Mouse (Mus musculus) G1E-ER4 (cell line): ENCODE measurements around the gene Egfr. TPM values are rescaled to one million over a fixed set of nuclear protein-coding genes. Genes with fewer than 3 reads are reported as not detected.

Source experiments
- GATA1 ChIP-seq: IDR thresholded peaks from one replicate; pipeline ENCODE4 v1.8.0; 2012; ENCODE audit warnings: low read length, inconsistent platforms
- polyA plus RNA-seq: library from polyadenylated mRNA; stranded (reverse); fragments of >175 nt; gene quantifications from 2 replicates; pipeline ENCODE4 v1.2.3, GENCODE M21; 2012

Egfr gene
- polyA plus RNA-seq, 1 experiment = not detected

GRCm38 (mm10) chr11:16895441-16896356 is 143.7 kb downstream of the Egfr start:
- TF ChIP-seq GATA1 = no peak

GRCm38 (mm10) chr11:16897681-16898080 is 145.7 kb downstream of the Egfr start:
- TF ChIP-seq GATA1 = no peak

GRCm38 (mm10) chr11:16900182-16900581 is 148.2 kb downstream of the Egfr start:
- TF ChIP-seq GATA1 = no peak

GRCm38 (mm10) chr11:16900653-16901416 is 148.8 kb downstream of the Egfr start:
- no peak for TF ChIP-seq GATA1

- no peak for TF ChIP-seq GATA1
Measured at GRCm38 (mm10) chr11:16904302-16905011, 152.5 kb downstream of the Egfr start.

- TF ChIP-seq GATA1 = no peak
Measured at GRCm38 (mm10) chr11:16905012-16905332, 153.0 kb downstream of the Egfr start.

GRCm38 (mm10) chr11:16906530-16906929 is 154.5 kb downstream of the Egfr start:
- TF ChIP-seq GATA1 = no peak

- no peak for TF ChIP-seq GATA1
Measured at GRCm38 (mm10) chr11:16907517-16908129, 155.6 kb downstream of the Egfr start.

- TF ChIP-seq GATA1 = no peak
Measured at GRCm38 (mm10) chr11:16914756-16915155, 162.8 kb downstream of the Egfr start.

GRCm38 (mm10) chr11:16915850-16916249 is 163.8 kb downstream of the Egfr start:
- TF ChIP-seq GATA1 = no peak

- no peak for TF ChIP-seq GATA1
Measured at GRCm38 (mm10) chr11:16917512-16917911, 165.5 kb downstream of the Egfr start.

GRCm38 (mm10) chr11:16932159-16932558 is 180.2 kb downstream of the Egfr start:
- TF ChIP-seq GATA1 = no peak

GRCm38 (mm10) chr11:16935577-16936236 is 183.7 kb downstream of the Egfr start:
- no peak for TF ChIP-seq GATA1

GRCm38 (mm10) chr11:16941103-16941793 is 189.2 kb downstream of the Egfr start:
- TF ChIP-seq GATA1 = no peak
